Mouse (Mus musculus) kidney, adult 8-10 months (tissue): ENCODE measurements around the gene Glb1l2.
A peak's percentile ranks its signal among the peaks of the same experiment; 100 is the strongest.

ENCODE experiments used
- DNase-seq, 2 experiments: peaks; one replicate each; pipeline ENCODE4 v3.0.0; 2022

Gene Glb1l2

DNA sequence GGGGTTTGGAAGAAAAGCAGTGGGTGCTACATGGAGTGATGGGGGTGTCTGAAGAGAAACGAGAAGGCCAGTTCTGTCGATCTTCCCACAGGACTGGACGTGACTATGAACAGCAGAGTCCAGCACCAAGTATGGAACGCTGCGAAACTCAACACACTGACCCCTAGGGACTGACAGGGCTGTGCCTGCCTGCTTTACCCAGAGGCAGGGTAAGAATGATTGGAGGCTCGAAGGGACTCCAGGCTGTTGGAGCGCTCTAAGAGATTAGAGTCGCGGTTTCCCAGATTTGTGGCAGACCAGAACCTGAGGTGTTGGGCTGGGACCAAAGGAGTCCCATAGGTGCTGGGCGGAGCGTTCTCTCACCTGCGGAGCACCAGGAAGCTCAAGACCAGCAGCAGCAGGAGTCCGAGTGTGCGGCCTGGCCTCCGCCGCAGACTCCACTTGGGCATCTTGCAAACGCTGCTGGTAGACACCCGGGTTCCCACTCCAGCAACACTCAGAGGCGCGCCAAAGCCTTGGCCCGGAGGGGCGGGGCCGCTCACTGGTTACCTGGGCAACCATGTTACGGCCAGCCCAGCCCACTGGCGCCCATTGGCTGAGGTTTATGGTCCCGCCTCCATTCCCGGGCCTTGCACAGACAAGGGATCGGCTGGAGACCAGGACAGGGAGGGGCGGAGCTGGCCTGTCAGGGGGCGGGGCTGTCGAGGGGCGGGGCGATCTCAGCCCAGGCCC lies at the start of gene Glb1l2:
TSS of gene Glb1l2 (minus strand) at position 534 of the 732 bp plus-strand sequence.
- DNase-seq, result peak; percentile 97 to 98

DNA sequence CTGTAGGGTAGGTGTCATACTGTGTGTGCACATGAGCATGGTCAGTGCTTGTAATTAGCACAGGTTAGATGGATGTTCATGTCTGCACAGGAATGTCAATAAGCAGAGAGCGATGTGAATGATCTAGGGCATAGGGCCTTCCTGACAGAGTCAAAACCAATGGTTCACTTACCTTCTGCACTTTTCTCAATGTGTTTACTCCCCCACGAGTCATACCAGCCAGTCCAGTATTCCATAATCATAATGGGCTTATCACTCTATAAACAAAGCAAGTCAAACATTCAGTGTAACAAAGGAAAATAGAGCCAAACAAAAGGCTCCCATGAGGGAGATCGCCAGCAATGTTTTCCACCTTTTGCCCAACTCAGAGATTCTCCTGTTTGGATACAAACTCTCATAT lies 24.8 kb upstream of the Glb1l2 start:
- DNase-seq, result no peak

DNA sequence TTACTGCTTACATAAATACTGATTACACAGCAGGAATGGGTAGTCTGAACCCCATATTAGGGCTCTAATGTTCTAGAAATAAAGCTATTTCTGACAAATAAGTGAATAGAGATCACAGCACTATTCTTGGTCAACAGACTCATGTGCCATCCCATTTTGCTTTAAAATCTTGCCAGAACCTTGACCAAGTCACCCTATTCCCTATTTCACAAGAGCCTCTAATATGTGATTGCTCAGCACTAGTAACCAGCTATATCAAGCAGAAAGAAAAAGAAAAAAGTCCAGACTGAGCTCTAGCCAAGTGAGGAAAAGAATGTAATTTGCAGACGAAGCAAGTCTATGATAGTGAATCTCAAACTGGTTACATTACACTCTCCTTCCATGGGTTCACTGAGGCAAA lies 13.7 kb upstream of the Glb1l2 start:
- peak in 1 of 2 experiments; percentile 41 for DNase-seq

DNA sequence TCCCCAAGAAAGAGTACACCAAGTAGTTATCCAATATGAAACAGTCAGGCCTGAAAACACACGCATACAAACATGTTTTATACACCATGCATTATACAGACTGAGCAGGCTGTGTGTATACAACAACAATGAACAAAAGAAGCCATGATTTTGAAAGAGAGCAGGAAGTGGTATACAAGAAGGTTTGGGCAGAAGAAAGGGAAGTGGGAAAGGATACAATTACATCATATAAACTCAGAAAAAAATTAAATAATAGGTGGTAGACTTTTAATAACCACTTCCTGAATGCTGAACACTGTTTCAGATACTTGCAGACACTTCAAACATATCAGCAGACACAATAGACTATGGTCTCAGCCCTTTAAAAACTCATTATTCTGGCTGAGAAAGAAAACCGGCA lies 2.5 kb upstream of the Glb1l2 start:
- DNase-seq, result no peak

DNA sequence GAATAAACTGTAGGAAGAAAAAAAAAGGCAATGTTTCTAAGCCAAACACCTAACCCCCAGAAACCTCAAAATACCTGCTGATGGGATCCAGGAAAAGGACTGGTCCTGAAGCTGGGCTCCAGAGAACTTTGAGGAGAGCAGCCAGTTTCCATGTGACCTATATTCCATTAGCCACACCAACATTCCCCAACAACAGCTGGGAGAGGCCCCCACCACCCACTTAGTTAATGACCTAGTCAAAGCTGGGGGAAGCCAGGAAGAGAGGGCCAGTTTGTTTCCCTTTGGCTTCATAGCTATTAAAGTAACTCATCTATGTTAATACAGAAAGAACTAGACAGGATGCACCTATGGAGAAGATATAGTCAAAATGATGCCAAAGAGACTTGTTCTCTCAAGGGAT lies 1.9 kb downstream of the Glb1l2 start:
- no peak for DNase-seq

DNA sequence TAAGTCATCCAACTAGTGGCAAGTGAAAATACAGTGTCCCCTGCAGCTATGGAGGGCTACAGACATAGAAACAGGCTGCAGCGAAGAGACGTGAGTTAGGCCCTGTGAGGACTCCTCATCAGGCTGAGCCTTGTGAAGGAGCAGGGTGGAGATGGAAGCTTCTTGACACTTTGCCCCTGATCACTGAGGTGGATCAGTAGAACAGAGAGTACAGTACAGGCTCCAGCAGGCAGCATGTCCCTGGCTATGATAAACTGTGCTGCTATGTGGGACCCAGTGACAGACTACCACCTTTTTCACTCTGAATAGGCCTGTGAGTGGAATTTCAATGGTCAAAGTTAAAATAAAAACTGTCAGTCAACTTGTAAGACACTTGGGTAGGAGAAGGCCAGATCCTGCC lies 5.9 kb downstream of the Glb1l2 start:
- peak; percentile 82 to 84 for DNase-seq

DNA sequence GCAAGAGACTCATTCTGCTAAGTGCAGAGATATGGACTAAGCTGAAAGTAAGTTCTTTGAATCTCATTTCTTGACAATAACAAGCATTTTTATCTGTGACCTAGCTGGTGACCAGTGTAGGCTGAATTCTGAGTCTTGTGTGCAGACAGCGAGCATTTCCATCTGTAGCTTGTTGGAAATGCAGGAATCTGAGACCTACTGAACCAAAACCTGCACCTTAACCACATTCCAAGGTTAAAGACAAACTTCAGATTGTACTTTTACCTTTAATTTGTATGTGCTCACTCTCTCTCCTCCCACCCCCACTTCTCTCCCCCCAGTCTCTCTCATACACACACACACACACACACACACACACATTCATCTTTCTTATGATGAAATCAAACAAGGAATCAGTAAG lies 7.5 kb downstream of the Glb1l2 start:
- peak; percentile 56 to 76 for DNase-seq

DNA sequence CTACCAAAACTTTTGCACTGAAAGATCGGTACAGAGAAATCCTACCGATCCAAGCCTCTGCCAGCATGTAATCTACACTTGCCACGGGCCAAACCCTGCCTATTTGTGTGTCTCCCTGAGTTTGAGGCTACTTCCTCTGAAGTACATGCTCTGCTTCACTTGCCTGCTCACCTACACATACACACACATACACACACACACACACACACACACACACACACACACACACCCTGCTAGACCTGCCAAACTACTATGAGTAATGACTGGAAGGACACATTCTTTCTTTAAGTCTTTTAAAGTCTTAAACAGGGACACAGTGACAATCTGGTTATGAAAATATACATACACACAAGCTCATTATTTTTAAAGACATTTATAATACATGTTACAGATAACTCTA lies 8.1 kb downstream of the Glb1l2 start:
- peak in 1 of 2 experiments; percentile 21 for DNase-seq

DNA sequence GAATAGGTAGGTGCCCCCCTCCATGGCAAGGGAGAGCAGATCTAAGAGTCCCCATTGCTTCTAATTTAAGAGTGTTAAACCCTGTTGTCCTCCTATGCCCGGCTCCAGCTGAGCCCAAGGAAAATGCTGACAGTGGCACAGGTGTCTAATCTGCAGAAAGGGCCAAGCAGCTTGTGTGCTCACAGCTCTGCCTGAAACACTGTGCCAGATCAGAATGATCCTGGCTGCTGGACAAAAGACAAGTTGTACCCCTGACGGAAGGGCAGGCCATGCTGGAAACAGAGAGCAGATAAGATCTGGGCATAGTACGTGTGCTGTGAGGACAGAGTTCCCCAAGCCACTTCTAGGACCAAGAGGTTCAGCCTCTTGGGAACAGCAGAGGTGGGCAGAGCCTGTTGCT lies 13.4 kb downstream of the Glb1l2 start:
- DNase-seq, result peak in 1 of 2 experiments; percentile 24

DNA sequence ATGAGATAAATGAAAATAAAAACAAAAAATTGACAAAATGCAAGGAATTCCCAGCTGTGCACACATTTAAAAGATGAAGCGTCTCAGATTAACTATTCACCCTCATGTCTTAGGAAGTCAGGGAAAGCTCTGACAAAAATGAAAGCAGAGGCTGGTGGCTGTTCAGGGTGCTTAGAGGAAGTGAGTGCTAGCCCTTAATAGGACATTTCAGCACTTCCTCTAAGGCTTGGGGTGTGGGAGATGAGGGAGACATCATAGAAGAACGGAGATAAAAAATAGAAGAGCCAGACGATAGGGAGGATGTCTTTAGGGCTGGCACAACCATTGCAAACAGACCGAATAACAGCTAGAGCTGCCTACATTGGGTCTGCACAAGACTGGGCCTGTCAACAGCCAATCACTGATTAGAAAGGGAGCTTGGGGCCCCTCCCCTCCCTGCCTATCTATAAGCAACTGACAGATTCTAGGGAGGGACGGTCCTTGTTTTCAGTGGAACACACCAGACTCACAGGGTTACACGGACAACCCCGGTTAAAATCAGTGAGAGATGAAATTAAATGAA lies 22.8 kb downstream of the Glb1l2 start:
- no peak for DNase-seq

DNA sequence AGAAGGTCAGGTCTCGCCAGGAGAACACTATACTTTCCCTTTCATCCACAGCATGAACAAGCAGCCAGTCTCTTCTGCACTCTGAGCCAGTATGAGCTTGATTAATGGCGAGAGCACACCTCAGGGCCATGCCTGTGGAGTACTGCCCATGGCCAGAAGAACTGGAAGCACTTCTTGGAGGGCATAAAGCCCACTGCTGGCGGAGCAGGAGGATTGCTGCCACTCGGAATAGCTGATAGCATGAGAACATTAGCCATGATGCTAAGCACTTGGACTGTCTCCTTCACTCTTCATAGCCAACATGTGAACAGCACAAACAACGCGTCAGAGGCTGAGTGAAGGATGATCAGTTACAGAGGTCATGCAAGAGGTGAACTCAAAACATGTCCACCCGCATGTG lies 27.8 kb downstream of the Glb1l2 start:
- peak in 1 of 2 experiments; percentile 28 for DNase-seq

DNA sequence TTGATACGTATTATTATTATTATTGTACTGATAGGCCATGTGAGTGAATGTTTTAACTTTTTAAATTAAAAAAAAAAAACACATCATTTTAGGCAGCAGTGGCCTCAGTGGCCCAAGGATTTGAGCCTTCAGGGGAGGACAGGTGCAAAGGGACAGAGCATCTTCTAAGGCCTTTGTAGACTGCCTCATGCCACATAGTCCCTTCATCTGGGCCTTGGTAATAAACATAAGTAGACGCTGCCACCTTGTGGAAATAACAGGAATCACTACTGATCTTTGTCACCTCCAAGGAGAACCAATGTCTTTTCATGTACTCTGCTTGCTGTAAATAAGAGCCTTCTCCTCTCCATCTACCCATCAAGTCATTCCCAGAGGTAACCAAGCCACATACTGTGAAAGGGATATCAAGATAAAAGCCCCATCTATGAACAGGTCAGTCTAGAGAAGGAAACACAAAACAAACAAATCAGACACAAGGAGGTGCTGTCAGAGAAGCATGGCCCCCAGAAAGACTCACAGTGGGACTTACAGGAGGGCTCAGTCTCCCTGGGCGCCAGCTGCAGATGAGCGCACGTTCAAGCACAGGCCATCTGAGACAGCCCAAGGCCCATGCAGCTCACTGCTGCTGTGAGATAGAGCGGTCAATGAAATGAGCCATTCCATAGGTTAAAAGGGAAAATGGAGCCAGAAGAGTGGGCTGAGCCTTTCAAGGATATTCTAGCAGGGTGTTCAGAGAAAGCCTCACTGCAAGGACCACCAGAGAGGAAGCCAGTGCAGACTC lies 30.0 kb downstream of the Glb1l2 start:
- DNase-seq, result peak; percentile 29 to 41

DNA sequence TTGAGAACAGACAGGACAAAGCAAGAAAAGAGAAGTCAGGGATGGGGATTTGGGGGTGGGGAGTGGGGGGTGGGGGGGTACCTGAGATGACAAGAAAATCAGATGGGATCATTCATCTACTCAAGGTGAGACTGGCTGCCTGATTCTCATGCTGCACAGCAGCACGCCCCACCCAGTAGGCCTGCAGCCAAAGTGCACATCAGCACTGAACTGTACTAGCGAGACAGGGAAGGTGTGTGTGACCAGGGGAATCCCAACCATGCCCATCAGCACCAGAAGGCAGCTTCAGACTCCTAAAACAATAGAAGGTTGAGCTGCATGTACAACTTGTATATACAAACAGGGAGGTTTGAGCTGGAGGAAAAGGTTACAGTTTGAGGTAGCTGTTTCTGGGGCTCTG lies 30.6 kb downstream of the Glb1l2 start:
- DNase-seq, result no peak

DNA sequence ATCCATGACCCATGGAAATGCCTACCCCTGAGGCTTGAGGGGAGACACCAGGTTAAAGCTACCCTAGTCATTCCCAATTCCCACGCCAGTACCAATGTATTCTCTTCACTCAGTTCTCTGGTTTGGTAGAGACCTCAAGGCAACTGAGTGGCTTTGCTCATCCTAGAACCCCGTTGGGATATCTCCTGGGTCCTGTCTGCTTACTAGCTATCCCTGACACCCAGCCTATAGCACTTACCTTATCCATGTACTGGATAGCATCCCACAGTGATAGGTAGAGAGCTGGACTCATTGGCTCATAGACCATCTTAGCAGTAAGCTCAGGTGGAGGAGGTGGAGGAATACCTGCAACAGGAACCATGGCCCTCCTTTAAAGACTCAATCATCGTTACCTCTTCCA lies 38.1 kb downstream of the Glb1l2 start:
- DNase-seq, result no peak

DNA sequence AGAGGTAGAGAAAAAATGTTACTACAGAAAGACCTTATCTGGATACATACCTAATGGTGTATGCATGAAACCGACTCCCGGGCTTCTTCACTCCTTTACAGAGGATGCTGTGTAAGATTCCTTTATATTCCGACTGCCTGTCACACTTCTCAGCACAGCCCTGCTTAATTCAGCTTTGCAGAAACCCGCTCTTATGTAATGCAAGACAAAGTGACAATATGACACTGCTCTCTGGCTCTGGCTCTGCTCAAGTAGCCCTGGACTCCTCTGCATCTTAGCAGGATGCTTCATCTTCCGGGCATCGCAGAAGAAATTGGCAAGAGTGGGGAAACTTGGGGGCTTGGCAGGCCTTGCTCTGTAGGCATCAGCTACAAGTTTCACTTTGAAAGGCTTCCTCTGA lies 43.8 kb downstream of the Glb1l2 start:
- no peak for DNase-seq

DNA sequence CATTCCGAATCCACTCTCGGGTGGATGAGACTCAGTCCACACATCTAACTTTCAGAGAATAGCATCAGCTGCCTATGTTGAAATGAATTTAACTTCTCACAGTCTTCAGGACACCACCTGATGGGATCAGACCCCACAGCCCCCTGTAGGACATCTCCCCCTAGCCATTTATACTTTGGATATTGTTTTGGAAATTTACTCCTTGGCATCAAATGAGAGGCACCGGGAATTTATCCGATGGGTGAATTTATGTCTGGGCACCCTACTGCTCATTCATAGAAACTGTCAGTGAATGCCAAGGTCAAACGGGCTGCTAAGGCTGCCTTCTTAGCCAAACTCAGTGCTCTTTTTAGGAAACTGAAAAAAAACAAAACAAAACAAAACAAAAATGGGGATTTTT lies 45.7 kb downstream of the Glb1l2 start:
- no peak for DNase-seq

DNA sequence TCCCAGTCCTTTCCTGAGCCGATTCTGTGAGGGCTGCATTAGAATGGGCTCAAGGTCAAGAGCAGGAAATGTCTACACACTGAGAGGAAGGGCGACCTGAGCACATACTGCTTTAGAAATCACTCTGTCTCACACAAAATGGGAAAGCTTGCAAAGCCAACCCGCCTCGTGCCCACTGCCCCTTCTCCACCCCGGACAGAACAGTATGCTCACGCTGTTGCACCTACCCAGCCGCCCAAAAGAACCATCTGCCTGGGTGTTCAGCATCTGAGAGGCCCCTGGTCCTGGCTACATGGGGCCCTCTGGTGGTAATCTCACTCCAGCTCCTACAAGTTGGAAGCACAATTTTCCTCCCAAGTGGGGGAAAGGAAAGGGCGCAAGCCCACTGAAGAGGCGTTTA lies 46.2 kb downstream of the Glb1l2 start:
- DNase-seq, result peak; percentile 9 to 34

DNA sequence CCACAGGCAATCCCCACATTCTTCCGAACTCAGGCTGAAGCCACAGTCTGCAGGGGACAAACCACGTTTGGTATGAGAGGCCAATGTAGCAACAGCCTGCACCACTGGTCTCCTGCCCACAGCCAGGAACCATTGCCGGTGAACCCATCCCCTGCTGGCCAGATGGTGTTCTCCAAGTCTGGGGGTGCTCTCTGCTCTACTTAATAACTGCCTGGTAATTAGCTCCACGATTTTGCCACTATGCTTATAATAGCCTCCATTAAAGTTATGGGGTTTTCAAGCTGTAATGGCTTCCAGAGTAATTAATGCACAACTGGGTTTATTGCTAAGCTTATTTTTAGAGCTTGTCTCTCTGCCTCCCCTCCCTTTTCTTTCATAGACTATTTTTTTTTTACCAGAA lies 57.4 kb downstream of the Glb1l2 start:
- no peak for DNase-seq

DNA sequence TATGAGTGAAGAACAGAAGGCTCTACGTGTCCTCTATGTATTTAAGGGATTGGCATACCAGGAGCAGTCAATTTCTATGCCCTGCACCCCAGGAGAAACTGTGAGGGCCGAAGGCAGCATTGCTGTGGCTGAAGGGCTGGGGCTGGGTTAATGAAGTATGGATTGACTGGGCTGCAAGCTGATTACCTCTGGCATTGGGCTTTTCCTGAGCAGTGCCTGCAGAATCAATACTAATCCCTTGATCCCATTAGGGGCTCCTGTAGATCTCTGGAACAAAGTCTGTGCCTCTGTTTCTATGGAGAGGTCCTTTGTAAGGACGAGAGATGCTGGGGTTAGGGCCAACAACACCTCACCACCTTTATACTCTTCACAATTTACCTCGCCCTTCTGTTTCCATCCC lies 59.1 kb downstream of the Glb1l2 start:
- no peak for DNase-seq

DNA sequence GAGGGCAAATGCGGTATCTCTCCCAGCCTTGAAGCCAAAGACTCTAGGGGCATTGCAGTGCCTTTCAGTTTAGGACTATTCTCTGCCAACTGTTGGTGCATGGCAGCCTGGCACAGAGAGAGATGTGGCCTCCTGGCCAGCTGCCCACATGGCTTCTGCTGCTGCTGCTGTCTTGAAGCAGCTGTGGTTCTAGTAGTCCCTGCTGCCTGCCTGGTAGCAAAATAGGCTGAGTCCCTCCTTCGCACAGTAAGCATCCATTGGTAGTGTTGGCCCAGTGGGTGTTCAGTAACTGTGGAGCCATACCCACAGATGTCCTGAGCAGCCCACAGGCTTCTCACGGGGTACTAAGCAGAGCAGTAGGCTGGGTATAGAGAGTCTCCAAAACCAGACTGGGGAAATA lies 63.5 kb downstream of the Glb1l2 start:
- no peak for DNase-seq

DNA sequence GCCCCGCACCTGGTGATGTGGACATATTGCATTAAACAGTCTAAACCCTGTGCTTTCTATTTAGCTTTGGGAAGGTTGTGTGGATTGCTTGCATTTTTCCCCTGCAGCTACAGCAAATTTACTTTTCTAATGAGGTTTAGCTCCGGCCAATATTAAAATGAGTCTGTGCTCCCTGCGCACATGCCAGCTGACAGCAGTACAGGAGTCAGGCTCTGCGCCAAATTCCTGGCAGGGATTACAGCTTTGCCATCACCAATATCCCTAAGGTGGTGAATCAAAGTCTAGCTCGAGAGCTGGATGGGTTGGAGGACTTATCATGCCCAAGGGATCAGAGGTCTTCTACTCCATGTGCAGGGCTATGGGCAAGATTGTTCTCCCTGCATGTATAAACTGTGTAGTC lies 69.2 kb downstream of the Glb1l2 start:
- DNase-seq, result peak in 1 of 2 experiments; percentile 17

DNA sequence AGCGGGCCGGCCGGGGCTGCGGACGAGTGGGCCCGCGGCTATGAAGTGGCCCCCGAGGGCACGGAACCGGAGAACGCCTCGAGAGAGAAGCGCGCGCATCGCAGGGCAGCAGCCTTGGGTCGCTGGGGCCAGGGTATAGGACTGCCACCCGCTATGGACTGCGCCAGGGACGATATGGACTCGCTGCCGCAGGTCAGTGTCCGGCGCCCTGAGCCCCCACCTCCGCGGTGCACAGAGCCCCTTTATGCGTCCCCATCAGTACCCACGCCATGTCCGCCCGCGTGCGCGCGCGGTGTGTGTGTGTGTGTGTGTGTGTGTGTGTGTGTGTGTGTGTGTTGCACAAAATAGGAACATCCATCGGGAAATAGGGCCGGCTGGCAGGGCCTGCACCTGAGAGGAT lies 72.3 kb downstream of the Glb1l2 start:
- no peak for DNase-seq

DNA sequence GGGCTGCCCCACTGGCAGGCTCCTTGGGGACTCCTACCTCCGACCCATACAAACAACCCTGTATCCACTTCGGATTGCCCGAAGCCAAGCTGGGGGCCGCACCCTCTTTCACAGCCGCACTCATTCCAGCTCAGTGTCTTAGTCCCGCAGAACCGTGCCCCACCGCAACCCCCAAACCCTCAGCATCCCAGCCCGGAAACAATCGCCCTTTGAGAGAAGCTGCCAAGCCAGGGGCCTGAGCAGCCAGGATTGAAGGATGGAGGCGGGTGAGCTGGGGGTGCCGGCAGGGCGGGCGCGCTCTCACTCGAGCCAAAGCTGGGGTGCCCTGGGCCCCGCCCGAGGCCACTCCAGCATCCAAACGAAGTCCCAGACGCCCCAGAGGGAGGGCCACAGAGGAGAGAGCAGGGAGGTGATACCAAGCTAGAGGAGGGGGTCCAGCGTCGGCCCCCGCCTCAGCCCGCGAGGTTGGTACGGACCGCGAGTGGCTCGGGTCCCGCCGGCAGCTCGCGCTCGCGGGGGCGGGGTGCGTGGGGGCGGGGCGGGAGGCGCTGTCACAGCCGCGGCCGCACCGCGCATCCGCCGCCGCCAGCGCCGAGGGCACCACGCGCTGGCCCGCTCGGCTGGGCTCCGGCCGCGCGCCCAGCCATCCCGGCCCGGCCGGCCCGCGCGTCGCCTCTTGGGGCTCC lies 72.9 kb downstream of the Glb1l2 start, which contains the start of gene B3gat1:
TSS of gene B3gat1 (plus strand) at position 523 of the 686 bp plus-strand sequence.
- DNase-seq, result no peak
